Mouse (Mus musculus) spleen, postnatal 4 days (tissue): ENCODE data around the gene Nbr1.

Experiments
- DNase-seq, 2 experiments: peaks; one replicate each; pipeline ENCODE4 v3.0.0; 2022; ENCODE audit warnings: low spot score in 2 of 2

Nbr1 gene

DNA sequence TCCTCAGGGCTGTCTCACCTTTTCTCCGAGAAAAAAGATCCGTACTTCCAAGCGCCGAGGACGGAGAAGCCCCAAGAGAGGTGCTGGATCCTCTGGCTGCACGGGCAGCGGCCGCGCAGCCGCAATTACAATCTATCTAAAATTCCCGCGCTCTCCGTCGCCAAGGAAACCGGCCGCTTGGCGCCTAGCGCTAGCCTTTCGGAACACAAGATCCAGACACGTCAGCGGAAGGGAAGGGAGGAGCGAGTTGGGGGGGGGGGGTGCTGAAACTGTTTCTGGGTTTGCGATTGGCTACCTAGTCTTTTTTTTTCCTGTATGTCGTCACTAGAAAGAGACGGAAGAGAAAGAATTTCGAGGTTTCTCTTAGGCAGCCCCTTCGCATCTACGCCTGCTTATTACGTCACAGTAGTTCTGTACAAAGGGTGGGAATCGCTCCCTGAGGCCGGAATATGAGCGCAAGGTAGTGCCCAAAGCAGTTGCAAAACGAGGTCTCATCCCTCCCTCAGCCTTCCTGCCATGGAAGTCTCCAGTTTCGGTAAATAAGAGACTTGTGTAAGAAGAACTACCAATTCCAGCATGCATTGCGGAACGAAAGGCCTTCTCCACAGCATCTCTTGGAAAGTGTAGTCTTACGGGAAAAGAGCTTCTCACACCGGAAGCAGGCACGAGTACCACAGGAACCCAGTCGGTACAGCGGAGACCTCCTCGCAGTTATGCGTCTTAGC is at the start of gene Nbr1, which contains the start of gene Brca1:
Nbr1 (plus strand) TSS at position 399 of the 725 bp plus-strand sequence.
Brca1 (minus strand) TSS at position 205 of the 725 bp plus-strand sequence.
- peak; percentile 95 for DNase-seq

DNA sequence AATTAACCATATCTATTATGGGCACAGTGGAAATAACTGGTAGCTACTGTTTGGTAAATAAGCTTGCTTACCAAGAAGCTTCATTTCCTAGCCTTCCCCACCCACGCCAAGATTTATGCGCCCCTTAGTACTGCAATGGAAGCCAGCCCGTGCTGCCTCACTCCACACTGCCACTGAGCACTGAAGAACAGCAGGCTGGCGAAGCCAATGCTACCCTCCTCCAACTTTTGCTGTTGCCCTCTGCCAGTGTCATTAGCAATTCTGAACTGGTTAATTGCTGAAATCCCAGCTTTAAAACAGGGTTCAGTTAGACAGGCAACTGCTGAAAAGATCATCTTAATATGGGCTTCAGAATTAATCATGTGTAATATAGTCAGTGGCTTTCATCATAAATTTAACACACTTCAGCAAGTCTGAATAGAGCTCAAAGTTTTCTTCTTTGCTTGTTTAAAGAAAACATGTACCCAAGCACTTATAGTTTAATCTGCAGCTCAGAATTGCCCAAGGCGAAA is 45.6 kb upstream of the Nbr1 start:
- DNase-seq: no peak

DNA sequence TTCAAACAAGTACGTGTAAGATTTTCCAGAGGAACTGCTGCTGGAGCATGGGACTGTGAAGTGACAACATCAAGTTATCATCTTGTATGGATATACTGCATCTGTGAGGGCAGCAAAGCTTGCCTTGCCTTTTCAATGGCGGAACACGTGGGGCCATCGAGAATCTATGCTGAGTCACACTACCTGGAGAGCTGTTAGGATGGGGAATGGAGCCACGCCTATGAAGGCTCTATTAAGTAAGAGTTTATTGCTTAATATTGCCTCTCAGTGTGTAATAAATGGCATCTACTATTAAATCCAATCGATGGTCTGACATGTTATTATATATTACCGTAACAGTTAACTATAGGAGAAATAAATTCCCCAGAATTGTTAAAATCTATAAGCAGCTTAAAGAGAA is 44.9 kb upstream of the Nbr1 start:
- no peak for DNase-seq

DNA sequence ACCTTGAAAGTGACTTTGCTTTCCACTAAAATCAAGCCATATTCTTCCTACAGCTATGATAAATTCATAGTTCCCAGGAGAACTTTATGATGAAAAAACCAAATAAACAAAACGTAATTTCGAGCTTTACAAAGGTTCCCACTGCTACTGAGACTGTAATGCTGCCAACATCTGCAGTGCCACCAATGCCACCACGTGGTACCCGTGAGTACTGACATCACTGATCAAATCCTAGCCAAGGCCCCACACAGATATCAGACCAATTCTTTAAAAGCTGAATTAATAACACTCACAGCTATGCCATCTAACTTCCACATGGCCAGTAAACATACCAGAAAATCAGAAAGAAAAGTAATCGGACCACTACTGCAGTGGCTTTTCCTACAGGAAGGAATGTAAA is 33.0 kb upstream of the Nbr1 start:
- DNase-seq: no peak

DNA sequence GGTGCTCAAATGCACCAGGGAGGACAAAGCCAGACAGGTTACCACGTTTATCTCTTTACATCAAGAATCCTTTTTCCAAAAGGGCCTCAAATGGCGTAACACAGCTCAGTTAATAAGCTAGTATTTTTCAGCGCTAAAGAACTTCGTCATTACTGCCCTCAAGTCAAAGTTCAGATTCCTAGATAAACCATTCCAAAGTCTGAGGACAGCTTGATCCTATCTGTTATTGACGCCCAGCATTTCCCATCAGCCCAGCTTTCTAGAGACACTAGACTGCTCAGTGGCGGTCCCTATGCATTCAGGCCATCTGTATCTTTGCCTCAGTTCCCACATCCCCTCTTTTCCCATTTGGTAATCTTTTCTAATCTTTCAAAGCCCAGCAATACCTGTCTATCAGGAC is 32.6 kb upstream of the Nbr1 start:
- DNase-seq: no peak

DNA sequence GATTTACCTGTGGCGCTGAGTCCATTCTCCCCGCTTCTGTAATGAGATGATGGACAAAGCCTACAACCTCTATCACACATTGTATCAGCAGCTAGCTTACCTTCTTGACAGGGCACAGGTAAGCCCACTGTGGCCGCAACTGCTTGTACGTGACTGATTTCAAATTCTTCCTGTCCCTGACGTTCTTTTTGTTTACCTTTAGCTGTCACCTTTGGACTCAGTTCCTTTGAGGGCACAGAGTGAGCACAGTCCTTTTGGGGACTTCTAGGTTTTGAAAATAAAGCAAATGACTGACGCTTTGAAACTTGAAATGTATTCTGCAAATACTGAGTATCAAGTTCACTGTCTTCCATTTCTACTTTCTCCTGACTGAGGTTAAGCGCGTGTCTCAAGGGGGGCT is 27.5 kb upstream of the Nbr1 start:
- DNase-seq: no peak

DNA sequence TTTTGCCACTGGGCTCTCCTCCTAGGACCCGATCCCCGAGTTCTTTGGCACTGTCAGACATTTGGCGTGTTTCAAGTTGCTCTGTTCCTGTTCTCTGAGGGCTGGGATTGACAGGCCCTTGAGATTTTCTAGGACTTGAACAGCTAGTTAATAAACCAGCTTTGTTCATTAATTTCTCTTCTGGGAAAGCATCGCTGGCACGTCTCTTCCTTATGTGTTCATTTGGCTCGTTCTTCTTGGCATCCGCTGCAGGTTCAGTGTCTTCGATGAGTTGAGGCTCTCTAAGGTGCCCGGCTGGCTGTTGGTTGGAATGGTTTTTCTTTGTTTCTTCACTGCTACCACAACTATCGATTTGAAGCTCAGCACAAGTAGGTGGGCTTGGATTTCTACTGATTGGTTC is 26.9 kb upstream of the Nbr1 start:
- DNase-seq: no peak

DNA sequence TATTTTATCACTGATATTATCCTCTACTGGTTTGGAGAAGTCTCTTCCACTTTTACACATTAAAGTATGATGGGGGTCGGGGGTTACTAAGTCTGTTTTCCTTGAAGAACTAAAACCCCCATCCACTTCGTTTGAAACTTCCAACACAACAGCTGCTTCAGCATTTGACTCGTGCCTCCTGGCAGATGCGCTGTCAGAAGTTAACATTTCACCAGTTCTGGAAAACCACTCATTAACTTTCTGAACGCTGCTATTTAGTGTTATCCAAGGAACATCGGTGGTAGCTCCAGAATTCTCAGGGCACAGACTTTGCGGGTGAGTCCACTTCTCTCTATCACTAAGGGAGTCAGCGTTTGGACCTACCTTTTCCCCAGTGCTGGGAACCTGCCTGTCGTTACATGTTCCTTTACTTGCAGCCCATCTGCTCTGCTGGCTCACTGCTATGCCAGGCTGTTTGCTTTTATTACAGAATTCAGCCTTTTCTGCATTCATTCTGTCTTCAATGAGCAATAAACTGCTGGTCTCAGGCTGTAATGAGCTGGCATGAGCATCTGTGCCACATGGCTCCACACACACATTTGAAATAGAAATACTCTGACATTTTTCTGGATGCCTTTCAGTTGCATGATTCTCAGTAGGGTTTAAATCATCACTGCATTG is 25.9 kb upstream of the Nbr1 start:
- no peak for DNase-seq

DNA sequence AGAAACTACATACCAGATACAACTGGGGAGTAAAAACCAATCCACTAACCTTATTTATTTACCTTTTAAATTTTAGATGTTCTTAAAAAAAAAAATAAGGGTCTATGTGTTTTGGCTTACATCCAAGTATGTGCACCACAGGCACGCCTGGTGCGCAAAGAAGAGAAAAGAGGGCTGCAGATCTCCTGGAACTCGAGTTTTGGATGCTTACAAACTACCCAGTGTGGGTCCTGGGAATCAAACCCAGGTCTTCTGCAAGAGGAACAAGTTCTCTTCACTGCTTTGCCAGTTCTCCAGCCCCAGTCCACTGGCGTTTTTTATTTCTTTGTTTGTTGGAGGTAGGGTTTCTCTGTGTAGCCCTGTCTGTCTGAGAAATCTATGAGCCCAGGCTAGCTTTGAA is 25.3 kb upstream of the Nbr1 start:
- DNase-seq: no peak

DNA sequence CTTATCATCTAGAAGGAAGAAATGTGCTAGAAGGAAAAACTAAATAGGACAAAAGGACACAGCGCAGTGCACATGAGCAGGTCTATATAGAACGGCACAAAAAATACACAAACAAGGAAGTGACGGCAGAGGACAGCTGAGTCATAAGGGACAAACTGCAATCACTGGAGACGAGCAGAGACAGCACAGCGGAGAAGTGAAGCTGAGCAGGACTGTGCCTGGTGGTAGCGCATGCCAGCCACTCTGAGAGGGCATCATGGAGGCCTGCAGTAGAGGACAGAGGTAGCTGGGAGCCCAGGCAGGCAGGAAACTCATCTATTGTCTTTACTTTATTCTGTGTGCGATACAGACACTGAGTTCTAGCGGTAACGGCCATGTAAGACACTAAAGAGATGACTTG is 8.4 kb upstream of the Nbr1 start:
- no peak for DNase-seq

DNA sequence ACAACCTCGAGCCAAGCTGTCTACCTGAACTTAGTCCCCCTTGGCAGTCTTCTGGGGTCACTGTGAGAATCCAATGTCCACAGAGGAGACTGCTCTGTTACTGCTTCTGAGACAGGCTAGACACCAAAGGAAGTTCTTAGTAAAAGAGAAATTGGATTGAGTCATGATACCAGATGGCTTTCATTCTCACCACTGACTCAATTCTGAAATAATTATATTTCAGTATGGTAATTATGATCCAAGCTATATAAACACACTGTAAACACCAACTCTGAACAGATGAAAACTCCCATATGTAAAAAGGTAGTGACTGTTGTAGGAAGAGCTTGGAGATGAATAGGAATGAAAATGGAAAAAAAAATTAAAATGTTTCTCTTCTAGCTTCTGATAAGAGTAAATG is 7.8 kb upstream of the Nbr1 start:
- no peak for DNase-seq

DNA sequence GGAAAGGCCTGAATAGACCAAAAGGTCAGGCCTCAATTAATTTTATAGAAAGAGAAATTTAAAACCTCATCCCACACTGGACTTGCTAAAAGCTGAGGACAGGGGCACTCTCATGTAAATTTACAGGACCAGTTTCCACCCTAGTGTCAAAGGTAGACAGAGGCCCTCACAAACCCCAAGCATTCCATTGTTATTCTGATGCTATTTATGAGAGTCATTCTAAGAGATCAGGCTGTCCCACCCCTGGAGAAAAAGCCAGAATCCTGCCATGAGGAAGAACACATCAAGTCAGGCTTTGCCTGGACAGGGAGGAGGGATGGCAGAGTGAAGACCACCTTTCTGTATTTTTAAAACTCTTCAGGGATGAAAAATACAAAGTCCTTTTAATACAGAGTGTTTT is 3.4 kb upstream of the Nbr1 start:
- DNase-seq: no peak

DNA sequence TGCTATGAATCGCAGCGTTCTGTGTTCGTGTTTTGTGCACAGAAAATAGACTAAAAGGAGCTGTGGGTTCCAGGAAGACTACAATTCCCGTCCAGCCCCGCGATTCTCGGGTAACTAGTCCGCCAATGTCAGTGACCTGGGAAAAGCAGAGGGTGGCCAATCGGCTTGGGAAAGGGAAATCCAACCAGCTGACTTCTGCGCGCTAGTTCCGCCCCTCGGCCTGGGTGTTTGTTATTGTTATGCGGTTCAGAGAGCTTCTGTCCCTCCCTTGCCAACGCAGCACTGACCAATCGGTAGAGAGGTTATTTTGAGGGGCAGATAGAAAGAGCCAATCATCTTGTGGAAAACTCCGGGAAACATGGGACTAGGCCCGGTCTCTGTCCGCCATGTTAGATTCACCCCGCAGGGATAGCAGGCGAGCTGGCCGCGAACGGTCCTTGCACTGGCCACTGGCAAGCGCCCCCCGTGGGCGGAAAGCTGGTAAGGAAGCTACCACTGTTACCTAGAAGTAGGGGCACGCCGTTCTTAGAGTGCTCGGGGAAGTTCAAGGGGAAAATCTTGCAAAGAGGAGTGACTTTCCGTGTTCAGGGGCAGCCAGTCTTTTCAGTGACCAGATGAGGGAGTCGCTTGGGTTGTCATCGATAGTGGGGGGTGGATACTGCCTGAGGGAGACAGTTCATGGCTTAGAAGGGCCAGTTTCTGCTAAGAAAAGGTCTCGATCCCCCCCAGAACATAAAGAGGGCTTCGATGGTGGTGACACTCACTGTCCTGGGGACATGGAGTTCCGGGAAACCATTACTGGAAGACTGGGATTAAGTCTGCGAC is 739 bp downstream of the Nbr1 start:
- peak; percentile 94 to 98 for DNase-seq

DNA sequence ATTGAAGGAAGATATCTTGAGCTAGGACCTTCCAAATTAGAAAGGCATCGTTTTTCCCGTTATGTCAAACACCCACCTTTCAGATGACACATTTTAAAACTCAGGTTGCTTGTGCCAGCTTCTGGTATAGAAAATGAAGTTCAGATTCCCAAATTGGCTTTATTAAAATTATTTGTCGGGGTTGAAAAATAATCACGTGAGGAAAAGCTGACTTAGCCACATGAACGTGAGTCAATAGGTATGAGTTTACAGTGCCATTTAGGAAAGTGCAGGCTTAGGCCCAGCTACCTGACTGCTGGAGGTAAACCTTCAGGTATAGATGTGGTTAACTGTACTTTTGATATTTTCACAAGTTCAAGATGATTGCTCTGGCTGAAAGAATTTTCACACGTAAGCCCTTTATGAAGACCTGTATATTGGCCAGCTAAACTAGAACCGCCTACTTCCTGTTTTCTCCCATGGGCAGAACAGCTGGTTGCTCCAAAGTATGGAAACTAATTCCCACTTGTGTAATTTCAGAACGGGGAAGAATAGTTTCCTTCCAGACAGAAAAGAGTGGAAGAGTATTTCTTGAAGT is 1.5 kb downstream of the Nbr1 start:
- no peak for DNase-seq

DNA sequence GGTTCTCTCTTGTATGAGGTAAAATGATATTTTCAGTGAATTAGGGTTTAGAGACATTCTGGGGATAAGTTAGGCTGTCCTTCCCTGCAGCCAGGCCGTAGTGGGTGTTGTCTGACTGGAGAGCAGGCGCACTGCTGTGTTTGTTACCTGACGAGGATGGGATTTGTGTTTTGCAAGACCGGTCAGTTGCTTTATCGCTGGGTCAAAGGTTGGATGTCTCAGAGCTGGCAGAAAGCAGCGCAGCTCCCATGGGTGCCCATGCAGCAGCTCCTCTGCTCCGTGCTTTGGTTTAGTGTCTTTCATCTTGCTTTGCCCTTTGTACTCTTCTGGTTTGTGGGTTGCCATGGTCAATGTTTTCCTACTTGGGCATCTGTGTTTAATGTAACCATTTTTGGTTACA is 4.6 kb downstream of the Nbr1 start:
- DNase-seq: no peak

DNA sequence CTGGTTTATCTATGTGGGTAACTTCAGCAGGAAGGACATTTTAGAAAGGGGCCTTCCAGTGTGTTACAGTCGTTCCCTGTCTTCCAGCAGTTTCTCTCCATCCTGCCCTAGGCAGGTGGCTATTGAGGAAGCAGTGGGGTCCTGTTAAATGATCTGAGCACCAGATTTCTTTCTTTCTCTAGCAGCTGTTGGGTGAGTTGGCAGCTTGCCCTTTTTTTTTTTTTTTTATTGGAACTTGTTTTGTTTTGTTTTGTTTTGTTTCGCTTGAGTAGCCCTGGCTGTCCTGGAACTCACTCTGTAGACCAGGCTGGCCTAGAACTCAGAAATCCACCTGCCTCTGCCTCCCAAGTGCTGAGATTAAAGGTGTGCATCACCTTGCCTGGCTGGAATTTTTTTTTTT is 5.0 kb downstream of the Nbr1 start:
- DNase-seq: no peak

DNA sequence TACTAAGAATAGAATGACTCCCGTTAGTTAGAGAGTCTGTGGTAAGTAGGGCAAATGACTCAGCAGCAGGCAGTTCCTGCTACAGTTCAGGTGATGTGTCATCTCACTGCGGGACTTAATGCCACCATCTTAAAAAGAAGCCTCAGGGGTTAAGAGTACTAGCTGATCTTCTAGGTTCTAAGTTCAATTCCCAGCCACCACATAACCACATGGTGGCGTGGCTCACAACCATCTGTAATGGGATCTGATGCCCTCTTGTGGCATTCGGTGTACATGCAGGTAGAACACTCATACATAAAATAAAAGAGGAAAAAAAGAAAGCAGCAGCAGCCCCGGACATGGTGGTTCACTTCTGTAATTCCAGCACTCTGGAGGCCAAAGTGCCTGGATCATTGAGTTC is 10.4 kb downstream of the Nbr1 start:
- DNase-seq: peak; percentile 75 to 77

DNA sequence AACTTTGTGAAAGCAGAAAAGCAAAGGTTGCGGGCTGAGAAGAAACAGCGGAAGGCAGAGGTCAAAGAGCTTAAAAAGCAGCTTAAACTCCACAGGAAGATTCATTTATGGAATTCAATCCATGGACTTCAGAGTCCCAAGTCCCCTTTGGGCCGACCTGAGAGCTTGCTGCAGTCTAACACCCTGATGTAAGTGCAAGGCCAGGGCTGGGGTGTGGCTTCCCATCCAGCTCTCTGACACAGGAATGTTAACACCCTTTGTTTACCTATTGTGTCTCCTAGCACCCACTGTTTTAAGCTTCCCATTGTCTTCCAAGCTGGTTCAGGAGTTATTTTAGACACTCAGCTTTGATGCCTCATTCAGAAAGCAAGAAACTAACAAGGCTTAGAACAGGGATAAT is 16.5 kb downstream of the Nbr1 start:
- DNase-seq: no peak

DNA sequence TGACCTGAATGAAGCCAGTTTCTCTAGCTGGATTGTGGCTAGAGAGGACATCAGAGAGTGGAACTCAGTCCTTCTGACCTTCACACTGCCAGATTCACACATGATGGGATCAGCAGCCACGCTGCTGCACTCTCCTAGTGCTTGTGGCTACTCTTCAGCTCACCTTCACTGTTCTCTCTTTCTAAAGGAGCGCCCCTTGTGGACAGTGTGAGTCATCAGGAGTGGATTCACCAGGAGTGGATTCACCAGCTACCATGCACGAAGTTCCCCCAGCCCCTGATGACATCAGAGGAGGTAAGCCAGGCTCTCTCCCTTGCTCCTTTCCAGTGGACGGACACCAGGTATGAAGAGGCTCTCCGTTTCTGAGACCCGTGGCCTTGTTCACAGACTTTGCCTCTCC is 24.2 kb downstream of the Nbr1 start:
- no peak for DNase-seq

DNA sequence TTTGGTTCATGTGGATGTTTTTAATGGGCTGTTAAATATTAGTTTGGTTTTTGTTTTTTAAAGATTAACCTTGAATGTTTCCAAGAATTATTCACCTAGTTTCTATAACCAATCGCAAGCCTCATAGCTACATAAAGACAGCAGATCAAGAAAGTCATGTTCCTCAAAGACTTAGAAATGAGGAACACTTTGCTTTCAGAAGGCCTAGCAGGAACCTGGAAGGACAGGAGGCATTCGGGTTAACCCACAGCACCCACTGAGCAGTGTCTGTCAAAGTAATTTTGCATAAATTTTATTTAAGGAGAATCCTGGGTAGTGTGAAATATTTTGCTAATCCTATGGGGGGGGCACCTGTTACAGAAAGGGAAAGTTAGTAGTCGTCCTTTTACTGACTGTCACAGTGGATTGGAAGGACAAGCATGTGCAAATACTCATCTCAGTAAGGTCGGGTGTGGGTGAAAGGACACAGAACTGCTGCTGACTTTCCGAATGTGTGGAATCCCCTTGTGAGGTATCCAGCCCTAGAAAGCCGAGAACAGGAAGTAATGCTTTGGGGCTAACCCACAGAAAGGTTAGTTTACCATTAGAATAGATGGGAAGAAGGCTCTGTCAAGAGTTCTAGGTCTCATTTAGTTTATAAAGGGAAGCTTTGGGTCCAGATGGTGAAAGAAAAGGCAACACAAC is 29.3 kb downstream of the Nbr1 start:
- DNase-seq: no peak
